Mouse (Mus musculus) bone marrow, adult 2 months (tissue): Measurements from ENCODE around the gene Msantd3.

ENCODE experiments used
- CTCF ChIP-seq: fragments of 200-500 bp; IDR thresholded peaks from 2 replicates; pipeline ENCODE4 v1.5.1; 2011; ENCODE audit warnings: low read length, control low read depth; ENCODE audit not compliant: control insufficient read depth, insufficient read depth
- POLR2A ChIP-seq: fragments of 200-500 bp; IDR thresholded peaks from 2 replicates; pipeline ENCODE4 v1.6.1; 2011; ENCODE audit warnings: low read depth, mild to moderate bottlenecking, control low read depth, low read length, borderline replicate concordance; ENCODE audit not compliant: control insufficient read depth

GRCm38 (mm10) chr4:48587526-48587925 is 47.8 kb downstream of the Msantd3 start:
- TF ChIP-seq CTCF (no peak), POLR2A (no peak)
